In the genomic region with DNA sequence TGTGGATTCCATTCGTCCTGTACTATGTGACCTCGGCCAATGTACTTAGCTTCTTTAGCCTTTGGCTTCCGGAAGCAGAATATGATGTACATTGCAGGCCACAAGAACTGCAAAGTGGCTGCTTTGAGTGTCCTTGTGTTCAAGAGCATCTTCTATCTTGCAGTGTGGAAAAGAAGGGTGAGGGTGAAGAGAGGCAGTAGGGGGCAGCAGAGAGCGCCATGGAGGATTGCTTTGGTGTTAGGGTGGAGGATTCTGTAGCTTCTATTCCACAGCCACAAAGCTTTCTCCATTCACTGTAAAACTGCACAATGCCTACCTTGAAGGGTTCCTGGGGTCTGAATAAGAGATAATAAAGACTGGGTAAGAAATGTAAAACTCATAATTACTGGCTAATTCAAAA, we compare ENCODE assay signal across 8 mouse cellular contexts. TPM values are rescaled to one million over a fixed set of nuclear protein-coding genes. Genes with fewer than 3 reads are reported as not detected.
A peak's percentile ranks its signal among the peaks of the same experiment; 100 is the strongest.
DNase-seq lines count a peak whose midpoint lies in the region; ATAC-seq and TF ChIP-seq lines count a peak whose summit lies in the region.

No protein-coding gene starts in this region.

- no peak overlapping the region for H3K4me3 ChIP-seq in hindbrain, embryonic 11.5 days (ENCODE audit: low read depth, low read length)
- no peak overlapping the region for H3K4me3 ChIP-seq in hindbrain, embryonic 13.5 days
- H3K4me3 ChIP-seq in embryonic facial prominence, embryonic 14.5 days (ENCODE audit: low read depth, low read length), result no peak overlapping the region
- no peak overlapping the region for H3K4me3 ChIP-seq in intestine, postnatal 0 days (ENCODE audit: low read depth, low read length)

- no peaks in the 10 kb centered on the region for H3K9me3 ChIP-seq in hindbrain, embryonic 11.5 days (ENCODE audit: control insufficient read depth, low read length)
- no peaks in the 10 kb centered on the region for H3K9me3 ChIP-seq in hindbrain, embryonic 13.5 days
- no peaks in the 10 kb centered on the region for H3K9me3 ChIP-seq in embryonic facial prominence, embryonic 14.5 days (ENCODE audit: control insufficient read depth, low read length)
- no peaks in the 10 kb centered on the region for H3K9me3 ChIP-seq in intestine, postnatal 0 days (ENCODE audit: control insufficient read depth)

- DNase-seq in hindbrain, embryonic 11.5 days (ENCODE audit: low spot score), result peak; percentile 78
- DNase-seq in adipocyte (ENCODE audit: low spot score), result peak; percentile 78
- DNase-seq in embryonic facial prominence, embryonic 14.5 days (ENCODE audit: low spot score), result peak; percentile 28
- DNase-seq in left cerebral cortex, postnatal 36 days (ENCODE audit: low spot score in 2 of 2), result peak; percentile 58 to 60
- peak; percentile 48 for DNase-seq in ovary, postnatal 36 days (ENCODE audit: low spot score)
- DNase-seq in thymus, postnatal 10 days (ENCODE audit: low spot score in 2 of 2), result peak; percentile 65 to 85

- no peak overlapping the region for H3K27ac ChIP-seq in hindbrain, embryonic 11.5 days (ENCODE audit: low read depth, low read length)
- H3K27ac ChIP-seq in hindbrain, embryonic 13.5 days, result no peak overlapping the region
- H3K27ac ChIP-seq in embryonic facial prominence, embryonic 14.5 days (replicated peaks; ENCODE audit: low read depth, low read length), result no peak overlapping the region
- no peak overlapping the region for H3K27ac ChIP-seq in intestine, postnatal 0 days (ENCODE audit: low read depth, low read length)

- 39% methylated on average over 4 of the region's 4 CpGs for WGBS in hindbrain, embryonic 11.5 days
- 33% methylated on average over 4 of the region's 4 CpGs for WGBS in hindbrain, embryonic 13.5 days
- WGBS in embryonic facial prominence, embryonic 14.5 days, result 35% methylated on average over 4 of the region's 4 CpGs
- 35% methylated on average over 4 of the region's 4 CpGs for WGBS in intestine, postnatal 0 days

- no peaks in the 10 kb centered on the region for H3K27me3 ChIP-seq in hindbrain, embryonic 11.5 days (ENCODE audit: control insufficient read depth, insufficient read depth, low read length)
- H3K27me3 ChIP-seq in hindbrain, embryonic 13.5 days, result no peaks in the 10 kb centered on the region
- no peaks in the 10 kb centered on the region for H3K27me3 ChIP-seq in embryonic facial prominence, embryonic 14.5 days (replicated peaks; ENCODE audit: control insufficient read depth, insufficient read depth, low read length)
- H3K27me3 ChIP-seq in intestine, postnatal 0 days (replicated peaks; ENCODE audit: control insufficient read depth, insufficient read depth, low read length), result no peaks in the 10 kb centered on the region

- no peaks in the 10 kb centered on the region for H3K4me1 ChIP-seq in hindbrain, embryonic 11.5 days (replicated peaks; ENCODE audit: control insufficient read depth, insufficient read depth, low read length)
- H3K4me1 ChIP-seq in hindbrain, embryonic 13.5 days (replicated peaks), result no peaks in the 10 kb centered on the region
- no peaks in the 10 kb centered on the region for H3K4me1 ChIP-seq in embryonic facial prominence, embryonic 14.5 days (ENCODE audit: control insufficient read depth, insufficient read depth, low read length)
- no peaks in the 10 kb centered on the region for H3K4me1 ChIP-seq in intestine, postnatal 0 days (replicated peaks; ENCODE audit: control insufficient read depth, insufficient read depth, low read length)

- H3K4me2 ChIP-seq in hindbrain, embryonic 11.5 days (replicated peaks; ENCODE audit: low read depth, low read length), result no peak overlapping the region
- no peak overlapping the region for H3K4me2 ChIP-seq in hindbrain, embryonic 13.5 days
- no peak overlapping the region for H3K4me2 ChIP-seq in embryonic facial prominence, embryonic 14.5 days (ENCODE audit: low read depth, low read length)
- H3K4me2 ChIP-seq in intestine, postnatal 0 days (replicated peaks; ENCODE audit: low read depth), result no peak overlapping the region

- H3K9ac ChIP-seq in hindbrain, embryonic 11.5 days (ENCODE audit: low read depth, low read length), result no peak overlapping the region
- no peak overlapping the region for H3K9ac ChIP-seq in hindbrain, embryonic 13.5 days
- no peak overlapping the region for H3K9ac ChIP-seq in embryonic facial prominence, embryonic 14.5 days (ENCODE audit: low read depth, low read length)
- no peak overlapping the region for H3K9ac ChIP-seq in intestine, postnatal 0 days (ENCODE audit: low read depth, low read length)

- ATAC-seq in hindbrain, embryonic 11.5 days (ENCODE audit: low FRiP score), result no peak
- no peak for ATAC-seq in hindbrain, embryonic 13.5 days (ENCODE audit: low FRiP score)
- ATAC-seq in embryonic facial prominence, embryonic 14.5 days (ENCODE audit: low read depth), result no peak
- no peak for ATAC-seq in intestine, postnatal 0 days

- intact Hi-C loops in left cerebral cortex, postnatal 36 days (cut with DNase I), result no loop called here

- H3K36me3 ChIP-seq in hindbrain, embryonic 11.5 days (ENCODE audit: control insufficient read depth, insufficient read depth, low read length), result no peaks in the 10 kb centered on the region
- H3K36me3 ChIP-seq in hindbrain, embryonic 13.5 days, result no peaks in the 10 kb centered on the region
- H3K36me3 ChIP-seq in embryonic facial prominence, embryonic 14.5 days (ENCODE audit: control insufficient read depth, insufficient read depth, low read length), result no peaks in the 10 kb centered on the region
- no peaks in the 10 kb centered on the region for H3K36me3 ChIP-seq in intestine, postnatal 0 days (ENCODE audit: control insufficient read depth, insufficient read depth)

- TF ChIP-seq CTCF in intestine, postnatal 0 days (IDR thresholded peaks at IDR 0.05; ENCODE audit: low read depth), result peak; percentile 91

RNA-seq across cellular contexts. Expression of a gene that starts 11.0 kb away (rescaled TPM):
- polyA plus RNA-seq in hindbrain, embryonic 11.5 days (2014; fragmentation: Nextera tagmentation; extraction: Ambion mirVana), result 0.71 and 0.80 TPM in 2 replicates
- 0.31 and 0.77 TPM in 2 replicates for polyA plus RNA-seq in hindbrain, embryonic 13.5 days (2015; fragmentation: Nextera tagmentation; extraction: Ambion mirVana)
- polyA plus RNA-seq in embryonic facial prominence, embryonic 14.5 days (2014; fragmentation: Nextera tagmentation; extraction: Ambion mirVana), result not detected in 2 replicates
- 0.47 and 0.61 TPM in 2 replicates for polyA plus RNA-seq in intestine, postnatal 0 days (2015; fragmentation: Nextera tagmentation; extraction: Ambion mirVana)
- total RNA-seq in left cerebral cortex, postnatal 36 days (2021), result 10 to 100 TPM; 11.4 to 13.5 TPM

RNA-seq across cellular contexts. Expression of a gene that starts 55.6 kb away (rescaled TPM):
- 8.0 and 8.9 TPM in 2 replicates for polyA plus RNA-seq in hindbrain, embryonic 11.5 days (2014; fragmentation: Nextera tagmentation; extraction: Ambion mirVana)
- polyA plus RNA-seq in hindbrain, embryonic 13.5 days (2015; fragmentation: Nextera tagmentation; extraction: Ambion mirVana), result 4.1 and 4.6 TPM in 2 replicates
- 7.8 and 9.1 TPM in 2 replicates for polyA plus RNA-seq in embryonic facial prominence, embryonic 14.5 days (2014; fragmentation: Nextera tagmentation; extraction: Ambion mirVana)
- polyA plus RNA-seq in intestine, postnatal 0 days (2015; fragmentation: Nextera tagmentation; extraction: Ambion mirVana), result 9.5 and 10.9 TPM in 2 replicates
- total RNA-seq in left cerebral cortex, postnatal 36 days (2021), result 1 to 10 TPM; 2.2 TPM

RNA-seq across cellular contexts. Expression of a gene that starts 57.6 kb away (rescaled TPM):
- polyA plus RNA-seq in hindbrain, embryonic 11.5 days (2014; fragmentation: Nextera tagmentation; extraction: Ambion mirVana), result 1.8 and 3.4 TPM in 2 replicates
- polyA plus RNA-seq in hindbrain, embryonic 13.5 days (2015; fragmentation: Nextera tagmentation; extraction: Ambion mirVana), result 2.5 and 2.8 TPM in 2 replicates
- polyA plus RNA-seq in embryonic facial prominence, embryonic 14.5 days (2014; fragmentation: Nextera tagmentation; extraction: Ambion mirVana), result 41.9 and 43.4 TPM in 2 replicates
- polyA plus RNA-seq in intestine, postnatal 0 days (2015; fragmentation: Nextera tagmentation; extraction: Ambion mirVana), result 19.2 and 20.4 TPM in 2 replicates
- total RNA-seq in left cerebral cortex, postnatal 36 days (2021), result 1 to 10 TPM; 2.2 to 3.8 TPM

Comparison
In these comparisons a context has a peak if more than half of its experiments do, and no peak if none do; other contexts are left out.
1. DNase-seq: peak in every context shown above with its lines; median percentile 78 in hindbrain, embryonic 11.5 days; 78 in adipocyte; 75 in thymus, postnatal 10 days; 59 in left cerebral cortex, postnatal 36 days; 48 in ovary, postnatal 36 days; 28 in embryonic facial prominence, embryonic 14.5 days.